Mouse (Mus musculus) bone marrow macrophage, adult 2 months (primary cell): ENCODE results near the gene Pparg. TPM values are rescaled to one million over a fixed set of nuclear protein-coding genes. Genes with fewer than 3 reads are reported as not detected.

ENCODE experiments used
- H3K27ac ChIP-seq: 2 replicates; pipeline ENCODE4 v1.5.1; 2012; ENCODE audit warnings: low read depth, low read length; ENCODE audit not compliant: insufficient read depth
- H3K4me1 ChIP-seq: 2 replicates; pipeline ENCODE4 v1.6.1; 2012; ENCODE audit warnings: low read length; ENCODE audit not compliant: control insufficient read depth, insufficient read depth
- H3K4me3 ChIP-seq: 2 replicates; pipeline ENCODE4 v1.5.1; 2012; ENCODE audit warnings: mild to moderate bottlenecking, low read length, moderate library complexity; ENCODE audit not compliant: insufficient read depth
- CTCF ChIP-seq: IDR thresholded peaks from 2 replicates; pipeline ENCODE4 v1.5.1; 2012; ENCODE audit warnings: low read depth, mild to moderate bottlenecking, low read length, moderate library complexity
- POLR2A ChIP-seq: IDR thresholded peaks from 2 replicates; pipeline ENCODE4 v1.6.1; 2012; ENCODE audit warnings: mild to moderate bottlenecking, low read depth, low read length, borderline replicate concordance
- polyA plus RNA-seq: library from polyadenylated mRNA; stranded (reverse); fragments of >200 nt; gene quantifications from 2 replicates; pipeline ENCODE4 v1.2.4, GENCODE M21; 2012; ENCODE audit not compliant: missing spikeins, insufficient read depth, insufficient read length

Gene Pparg
- polyA plus RNA-seq = 32.2 and 41.1 TPM in 2 replicates

GRCm38 (mm10) chr6:115360776-115361605 is at the start of gene Pparg:
TSS of gene Pparg (plus strand) at chr6:115360951.
- Histone ChIP-seq H3K4me1 (no peaks in the 10 kb centered on the region), H3K4me3 (peak within 1 kb of the TSS; percentile 87), H3K27ac (no peak within 1 kb of the TSS)
- TF ChIP-seq POLR2A = no peak
- no peak for TF ChIP-seq CTCF

DNA sequence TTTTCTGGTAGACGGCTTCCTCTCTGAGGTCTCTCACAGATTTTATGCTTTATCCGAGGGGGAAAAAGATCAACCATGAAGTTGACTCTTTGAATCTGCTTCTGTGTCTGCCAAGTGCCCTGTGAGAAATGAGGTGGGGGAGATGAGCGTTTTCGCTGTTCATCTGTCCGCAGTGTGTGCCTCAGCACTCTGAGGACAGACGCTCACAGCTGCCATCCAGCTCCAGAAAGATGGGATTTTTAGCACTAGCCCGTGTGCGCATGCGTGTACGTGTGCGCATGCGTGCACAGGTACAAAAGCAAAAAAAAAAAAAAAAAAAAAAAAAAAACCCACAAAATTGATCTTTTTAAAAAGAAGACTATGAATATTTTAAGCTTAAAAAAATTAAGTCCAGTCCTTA is 48.0 kb upstream of the Pparg start:
- Histone ChIP-seq H3K27ac (no peak overlapping the region), H3K4me3 (no peak overlapping the region), H3K4me1 (peaks cover 32% of the 10 kb centered on the region)
- TF ChIP-seq POLR2A = no peak

- no peak overlapping the region for H3K4me3 ChIP-seq
- H3K4me1 ChIP-seq = peaks cover 33% of the 10 kb centered on the region
- no peak for TF ChIP-seq POLR2A
- no peak for TF ChIP-seq CTCF
- H3K27ac ChIP-seq = no peak overlapping the region
Measured at GRCm38 (mm10) chr6:115313235-115313738, 47.5 kb upstream of the Pparg start.

DNA sequence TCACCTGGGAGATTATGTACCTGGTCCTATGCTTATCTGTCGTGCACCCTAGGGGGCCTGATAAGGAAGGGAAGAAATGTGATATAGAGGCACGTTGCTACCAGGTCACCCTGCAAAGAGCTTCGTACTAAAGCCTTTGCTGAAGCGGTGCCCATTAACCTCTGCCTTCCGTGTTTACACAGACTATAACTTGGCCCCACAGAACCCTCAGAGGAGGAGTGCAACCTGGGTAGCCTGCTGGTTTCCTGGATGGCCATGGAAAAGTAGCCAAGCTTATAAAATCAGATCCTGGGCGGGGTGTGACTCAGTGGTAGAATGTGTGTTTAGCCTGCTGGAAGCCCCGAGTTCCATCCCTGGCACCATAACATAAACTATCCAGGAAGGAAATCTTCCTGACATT is 46.8 kb upstream of the Pparg start:
- Histone ChIP-seq H3K27ac (no peak overlapping the region), H3K4me3 (no peak overlapping the region), H3K4me1 (peaks cover 34% of the 10 kb centered on the region)
- TF ChIP-seq CTCF = no peak
- no peak for TF ChIP-seq POLR2A

DNA sequence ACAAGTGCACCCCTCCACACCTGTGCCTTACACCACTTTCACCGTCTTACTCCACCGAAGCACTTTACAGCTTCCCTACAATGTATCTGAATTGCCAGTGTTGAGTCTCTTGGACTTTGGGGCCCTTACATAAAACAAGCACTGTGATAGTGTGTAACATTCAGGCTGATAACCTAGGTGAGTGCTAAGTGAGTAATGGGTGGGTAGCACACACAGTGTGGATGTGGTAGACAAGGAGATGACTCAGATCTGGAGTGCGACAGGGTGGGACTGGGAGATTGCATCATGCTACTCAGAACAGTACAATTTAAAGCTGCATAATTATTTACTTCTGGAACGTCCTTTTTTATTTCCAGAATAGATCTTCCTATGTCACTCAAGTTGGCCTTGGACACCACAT is 45.0 kb upstream of the Pparg start:
- Histone ChIP-seq H3K4me1 (peaks cover 33% of the 10 kb centered on the region), H3K27ac (no peak overlapping the region), H3K4me3 (no peak overlapping the region)
- no peak for TF ChIP-seq POLR2A
- no peak for TF ChIP-seq CTCF

DNA sequence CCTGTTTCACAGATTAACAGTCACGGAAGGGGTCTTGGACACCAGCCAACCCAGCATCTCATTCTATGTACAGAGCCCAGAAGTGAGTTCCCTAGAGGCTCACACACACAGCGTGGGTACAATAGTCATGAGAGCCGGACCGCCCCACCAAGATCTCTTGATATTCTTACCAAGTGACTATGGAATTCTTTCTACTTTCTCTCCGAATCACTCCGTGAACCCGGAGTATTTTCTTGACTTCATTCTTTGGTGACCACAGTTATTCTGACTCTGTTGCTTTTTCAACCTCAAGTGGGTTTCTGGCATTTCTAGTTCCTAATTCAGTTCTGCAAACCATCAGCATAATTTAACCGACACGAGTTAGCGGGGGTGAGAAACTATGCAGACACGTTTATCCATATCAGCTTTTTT is 43.9 kb upstream of the Pparg start:
- peak overlapping the region; percentile 11; the same call in 1 of the 2 replicates for H3K27ac ChIP-seq
- no peak overlapping the region for H3K4me3 ChIP-seq
- TF ChIP-seq POLR2A (no peak), CTCF (no peak)
- H3K4me1 ChIP-seq = peaks cover 40% of the 10 kb centered on the region

- no peak overlapping the region for H3K4me3 ChIP-seq
- H3K4me1 ChIP-seq = peaks cover 44% of the 10 kb centered on the region
- no peak overlapping the region for H3K27ac ChIP-seq
- TF ChIP-seq POLR2A (no peak), CTCF (no peak)
Measured at GRCm38 (mm10) chr6:115318811-115319210, 41.9 kb upstream of the Pparg start.

DNA sequence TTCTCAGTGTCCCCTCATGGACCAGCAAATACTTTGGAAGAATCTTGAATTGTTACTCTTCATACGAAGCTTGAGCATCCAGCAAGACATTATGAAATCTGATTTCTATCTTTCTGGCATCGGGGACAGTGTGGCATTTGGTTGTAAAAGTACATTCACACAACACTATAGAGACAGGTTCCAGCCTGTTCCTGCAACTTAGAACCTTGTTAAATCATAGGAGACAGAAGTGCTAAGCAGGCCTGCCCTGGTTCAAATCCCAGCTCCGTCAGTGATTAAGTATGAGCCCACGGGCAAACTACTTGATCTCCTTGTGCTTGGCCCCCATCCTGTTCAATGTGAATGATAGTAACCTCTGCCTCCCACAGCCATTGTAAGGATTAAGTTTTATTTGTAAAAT is 41.1 kb upstream of the Pparg start:
- H3K4me3 ChIP-seq = no peak overlapping the region
- no peak for TF ChIP-seq CTCF
- no peak for TF ChIP-seq POLR2A
- peaks cover 44% of the 10 kb centered on the region for H3K4me1 ChIP-seq
- H3K27ac ChIP-seq = no peak overlapping the region

DNA sequence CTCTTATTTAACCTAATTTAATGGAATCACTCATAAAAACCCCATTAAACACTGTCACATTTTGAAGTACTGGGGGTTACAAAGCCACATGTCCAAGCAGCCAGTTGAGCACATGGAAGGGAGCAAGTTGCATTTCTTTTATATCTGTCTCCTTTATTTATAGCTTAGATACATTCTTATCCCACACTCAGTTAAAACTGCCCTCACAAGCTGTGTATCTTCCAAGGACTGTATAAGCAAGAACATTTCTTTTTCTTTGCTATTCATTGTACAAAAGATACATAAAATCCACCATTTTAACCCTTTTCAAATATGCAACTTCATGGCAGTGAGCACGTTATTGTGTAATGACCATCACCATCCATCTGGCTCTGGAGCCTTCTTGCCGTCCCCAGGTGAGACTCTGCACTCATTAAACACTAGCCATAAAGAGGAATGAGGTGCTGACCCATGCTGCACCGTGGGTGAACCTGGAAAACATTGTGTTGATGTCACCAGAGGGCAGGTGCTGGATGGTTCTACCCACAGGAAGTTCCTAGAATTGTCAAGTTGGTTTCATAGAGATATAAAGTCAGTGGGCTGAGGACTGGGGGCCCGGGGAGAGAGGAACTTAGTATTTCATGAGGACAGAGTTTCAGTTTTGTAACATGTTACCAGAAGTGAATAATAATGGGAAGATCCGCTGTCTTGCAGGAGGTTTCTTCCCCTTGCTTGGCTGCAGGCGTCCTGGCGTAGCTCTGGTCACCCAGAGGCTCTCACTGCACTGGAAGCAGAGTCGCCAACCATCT is 39.6 kb upstream of the Pparg start:
- TF ChIP-seq POLR2A (no peak), CTCF (no peak)
- Histone ChIP-seq H3K27ac (peak overlapping the region; percentile 63), H3K4me3 (peak overlapping the region; percentile 26; the same call in 1 of the 2 replicates), H3K4me1 (peaks cover 43% of the 10 kb centered on the region)
